Mouse (Mus musculus) lung, adult 2 months (tissue): ENCODE results near the gene Aimp2. TPM values are rescaled to one million over a fixed set of nuclear protein-coding genes. Genes with fewer than 3 reads are reported as not detected.

ENCODE experiments used
- DNase-seq: peaks from one replicate; pipeline ENCODE4 v3.0.0; 2022
- H3K4me1 ChIP-seq: fragments of 200-500 bp; 2 replicates; pipeline ENCODE4 v1.6.1; 2011; ENCODE audit warnings: low read length; ENCODE audit not compliant: control insufficient read depth, insufficient read depth
- H3K4me3 ChIP-seq: fragments of 200-500 bp; replicated peaks from 2 replicates; pipeline ENCODE3; 2011; ENCODE audit warnings: low read depth, mild to moderate bottlenecking, control low read depth, low read length; ENCODE audit errors: extremely low read depth
- CTCF ChIP-seq: fragments of 200-500 bp; IDR thresholded peaks from 2 replicates; pipeline ENCODE4 v1.5.1; 2011; ENCODE audit warnings: mild to moderate bottlenecking, low read length, control low read depth; ENCODE audit not compliant: insufficient read depth
- POLR2A ChIP-seq: fragments of 200-500 bp; IDR thresholded peaks from 2 replicates; pipeline ENCODE4 v1.6.1; 2011; ENCODE audit warnings: low read depth, mild to moderate bottlenecking, control low read depth, low read length, borderline replicate concordance; ENCODE audit errors: extremely low read depth
- WGBS: fragments of 180-500 bp; shearing (Covaris S2); methylation state at CpG from one replicate; pipeline ENCODE4 v1.1.7; 2018; 5-methylcytosine and 5-hydroxymethylcytosine counted together
- polyA plus RNA-seq: library from polyadenylated mRNA; depleted of rRNA; stranded (reverse); fragments of >200 nt; gene quantifications from 2 replicates; pipeline ENCODE4 v1.2.3, GENCODE M21; 2012; rRNA removed

Gene Aimp2
- polyA plus RNA-seq, 1 experiment: 29.0 TPM

- TF ChIP-seq CTCF (no peak), POLR2A (no peak)
- no peak overlapping the region for H3K4me3 ChIP-seq
- H3K4me1 ChIP-seq: peaks cover 3% of the 10 kb centered on the region; the same call in 1 of the 2 replicates
- 81% methylated on average over 8 of the region's 8 CpGs for WGBS
- no peak for DNase-seq
These were observed 3.2 kb downstream of the Aimp2 start for GRCm38 (mm10) chr5:143906429-143906828.

DNA sequence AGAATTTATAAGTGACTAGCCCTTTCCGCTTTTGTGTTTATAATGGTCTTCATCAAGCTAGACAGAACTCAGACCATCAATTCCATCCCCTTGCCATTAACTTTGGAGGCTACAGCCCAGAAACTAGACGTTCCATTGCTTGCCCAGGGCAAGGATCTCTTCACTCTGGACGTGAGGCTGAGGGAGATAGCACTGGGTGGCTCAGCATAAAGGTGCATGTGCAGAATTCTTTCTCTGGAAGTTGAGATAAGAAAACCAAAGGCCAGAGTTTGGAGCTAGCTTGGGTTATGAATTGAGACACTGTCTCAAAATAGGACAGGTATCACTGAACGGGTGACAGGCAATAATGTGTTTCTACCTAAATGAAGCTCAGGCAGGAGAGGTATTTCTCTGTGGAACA, 5.8 kb downstream of the Aimp2 start:
- DNase-seq: no peak
- Histone ChIP-seq H3K4me3 (no peak overlapping the region), H3K4me1 (0 out of 2 replicates have a peak, but pooled peaks cover 3% of the 10 kb centered on the region)
- TF ChIP-seq POLR2A (no peak), CTCF (no peak)
- WGBS: 84% methylated on average over 4 of the region's 4 CpGs

DNA sequence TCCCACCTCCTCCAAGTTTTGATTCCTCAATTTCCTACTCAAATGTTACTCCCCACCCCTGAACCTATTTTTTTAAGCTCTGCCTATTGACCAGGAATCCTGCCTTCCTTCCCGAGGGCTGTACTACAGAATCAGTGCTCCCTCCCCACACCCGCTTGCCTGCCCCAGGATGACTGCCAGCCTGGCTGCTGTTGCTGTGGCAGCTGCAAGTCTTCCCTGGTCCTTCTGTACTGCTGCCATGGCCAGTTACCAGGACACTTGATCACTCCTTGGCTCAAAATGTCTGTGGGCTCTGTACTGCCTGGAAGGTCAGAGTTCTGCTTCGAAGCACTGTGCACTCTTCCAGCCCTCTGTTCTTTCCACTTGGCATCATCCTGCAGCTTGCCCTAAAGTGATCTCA, 7.5 kb downstream of the Aimp2 start:
- DNase-seq: no peak
- Histone ChIP-seq H3K4me1 (no peaks in the 10 kb centered on the region), H3K4me3 (no peak overlapping the region)
- no peak for TF ChIP-seq CTCF
- no peak for TF ChIP-seq POLR2A
- 58% methylated on average over 3 of the region's 3 CpGs for WGBS

- Histone ChIP-seq H3K4me1 (no peaks in the 10 kb centered on the region), H3K4me3 (no peak within 1 kb of the TSS)
- WGBS: 85% methylated on average over 14 of the region's 14 CpGs
- DNase-seq: no peak
- TF ChIP-seq POLR2A (no peak), CTCF (no peak)
These were observed 11.9 kb downstream of the Aimp2 start, which contains the start of gene Ankrd61 for GRCm38 (mm10) chr5:143897635-143898330. Ankrd61 (minus strand) TSS chr5:143897685.

- DNase-seq: no peak
- Histone ChIP-seq H3K4me1 (no peaks in the 10 kb centered on the region), H3K4me3 (no peak overlapping the region)
- TF ChIP-seq CTCF (no peak), POLR2A (no peak)
- 53% methylated on average over 5 of the region's 5 CpGs for WGBS
These were observed 16.3 kb downstream of the Aimp2 start for GRCm38 (mm10) chr5:143893396-143893795.

GRCm38 (mm10) chr5:143892255-143892886, 17.3 kb downstream of the Aimp2 start:
- 74% methylated on average over 9 of the region's 9 CpGs for WGBS
- no peaks in the 10 kb centered on the region for H3K4me1 ChIP-seq
- TF ChIP-seq CTCF: no peak
- TF ChIP-seq POLR2A: no peak
- DNase-seq: no peak
- H3K4me3 ChIP-seq: no peak overlapping the region

DNA sequence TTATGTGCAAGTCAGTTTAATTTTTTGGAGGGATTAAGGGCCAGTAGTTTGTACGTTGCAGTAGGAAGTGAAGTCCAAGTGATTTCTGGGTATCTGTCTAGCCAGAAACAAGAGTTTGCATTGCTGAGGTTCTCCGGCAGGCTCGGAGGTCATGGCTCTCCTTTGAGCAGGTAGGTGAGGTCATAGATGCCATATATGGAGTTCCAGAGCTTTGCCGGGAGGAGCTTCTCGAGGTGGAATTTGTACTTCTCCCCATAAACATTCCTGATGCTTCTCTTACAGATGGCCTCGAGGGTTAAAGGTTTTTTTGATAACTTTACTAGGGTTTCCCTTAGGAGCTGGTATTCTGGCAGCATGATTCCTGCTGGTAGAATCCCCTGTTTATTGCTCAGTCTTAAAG, 18.9 kb downstream of the Aimp2 start:
- no peak overlapping the region for H3K4me3 ChIP-seq
- H3K4me1 ChIP-seq: no peaks in the 10 kb centered on the region
- TF ChIP-seq CTCF (no peak), POLR2A (no peak)
- WGBS: 73% methylated on average over 6 of the region's 6 CpGs
- DNase-seq: no peak

DNA sequence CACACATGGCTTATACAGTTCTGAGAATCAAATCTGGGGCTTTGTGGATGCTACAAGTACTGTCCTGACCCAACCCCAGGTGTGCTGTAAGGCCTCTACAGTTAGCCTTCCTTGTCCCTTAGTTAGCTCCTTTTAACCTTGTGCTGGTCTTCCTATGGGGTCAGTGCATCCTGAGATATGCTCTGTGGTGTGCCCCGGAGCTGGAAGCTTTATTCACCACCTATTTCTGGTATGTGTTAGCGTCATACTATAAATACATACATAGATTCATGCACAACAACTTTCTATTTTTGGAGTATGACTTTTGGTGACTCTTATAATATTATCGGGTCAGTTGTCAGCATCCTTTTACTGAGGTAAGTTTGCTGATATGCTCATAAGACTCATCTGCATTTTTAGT, 24.4 kb downstream of the Aimp2 start:
- Histone ChIP-seq H3K4me1 (no peaks in the 10 kb centered on the region), H3K4me3 (no peak overlapping the region)
- DNase-seq: no peak
- TF ChIP-seq POLR2A: no peak
- no peak for TF ChIP-seq CTCF
- 97% methylated on average over 3 of the region's 3 CpGs for WGBS

DNA sequence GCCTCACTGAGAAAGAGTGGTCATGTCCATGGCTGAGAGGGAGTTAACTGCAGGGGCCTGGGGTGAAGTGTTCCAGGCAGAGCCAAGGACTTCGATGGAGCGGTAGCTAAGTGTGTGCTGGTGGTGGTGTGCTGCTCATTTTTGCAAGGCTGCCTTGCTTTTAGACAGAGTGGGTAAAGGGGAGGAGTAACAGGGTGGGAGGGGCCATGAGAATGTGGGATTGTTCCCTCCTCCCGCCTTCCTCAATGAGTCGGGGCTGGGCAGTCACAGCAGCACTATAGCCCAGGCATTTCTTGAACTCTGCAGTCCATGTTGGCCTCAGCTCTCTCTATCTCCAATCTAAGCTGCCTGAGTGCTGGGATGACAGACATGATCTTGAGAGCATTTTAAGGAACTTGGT, 35.1 kb downstream of the Aimp2 start:
- H3K4me1 ChIP-seq: no peaks in the 10 kb centered on the region

DNA sequence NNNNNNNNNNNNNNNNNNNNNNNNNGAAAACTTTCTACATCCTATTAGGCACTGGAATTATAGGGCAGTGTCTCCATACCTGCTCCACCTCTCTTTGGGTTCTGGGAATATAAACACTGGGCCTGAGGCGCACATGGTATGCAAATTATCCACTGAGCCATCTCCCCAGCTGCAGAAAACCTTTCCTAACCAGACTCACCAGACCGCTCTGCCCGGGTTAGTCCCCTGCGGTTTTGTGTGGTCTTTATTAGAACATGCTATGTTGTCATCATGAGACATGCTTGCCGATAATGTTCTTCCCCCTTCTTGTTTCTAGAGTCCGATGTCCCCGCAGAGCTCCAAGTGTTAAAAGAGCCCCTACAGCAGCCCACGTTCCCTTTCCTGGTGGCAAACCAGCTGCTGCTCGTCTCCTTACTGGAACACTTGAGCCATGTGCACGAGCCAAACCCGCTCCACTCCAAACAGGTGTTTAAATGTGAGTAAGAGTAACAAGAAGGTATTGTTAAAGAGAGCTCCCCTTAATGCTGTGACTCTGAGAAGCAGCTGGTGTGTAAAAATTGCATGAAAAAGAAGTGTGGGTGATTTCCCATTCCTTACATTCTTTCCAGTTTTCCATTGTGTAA, 38.0 kb downstream of the Aimp2 start:
- no peak for TF ChIP-seq CTCF
- no peak for TF ChIP-seq POLR2A
- 70% methylated on average over 11 of the region's 11 CpGs for WGBS
- Histone ChIP-seq H3K4me1 (no peaks in the 10 kb centered on the region), H3K4me3 (no peak overlapping the region)
- no peak for DNase-seq

More for the DNA sequence above, 35.1 kb downstream of the Aimp2 start:
- 54% methylated on average over 4 of the region's 4 CpGs for WGBS
- no peak for DNase-seq
- no peak overlapping the region for H3K4me3 ChIP-seq
- TF ChIP-seq POLR2A: no peak

Other genes starting within 250 kb of the Aimp2 start
- 6.9 and 7.6 TPM in 2 replicates for gene Usp42, start 177.6 kb downstream of the Aimp2 start, polyA plus RNA-seq
- gene Eif2ak1, start 92.1 kb downstream of the Aimp2 start, polyA plus RNA-seq: 14.9 and 16.8 TPM in 2 replicates
- gene Ankrd61, start 12.2 kb downstream of the Aimp2 start, polyA plus RNA-seq: 0.07 and 0.18 TPM in 2 replicates
- gene Pms2, start 117 bp upstream of the Aimp2 start, polyA plus RNA-seq: 2.3 and 3.4 TPM in 2 replicates
- gene Gm42421, start 18.3 kb upstream of the Aimp2 start, polyA plus RNA-seq: not detected in 2 replicates
- gene Rsph10b, start 23.2 kb upstream of the Aimp2 start, polyA plus RNA-seq: 3.6 and 6.4 TPM in 2 replicates
- gene Ccz1, start 105.0 kb upstream of the Aimp2 start, polyA plus RNA-seq: 8.3 and 13.4 TPM in 2 replicates
- gene Ocm, start 116.8 kb upstream of the Aimp2 start, polyA plus RNA-seq: not detected in 2 replicates
- gene Lmtk2, start 190.6 kb upstream of the Aimp2 start, polyA plus RNA-seq: 20.1 and 24.2 TPM in 2 replicates